Mouse (Mus musculus) forebrain, embryonic 10.5 days (tissue): ENCODE measurements around the gene Tfec. TPM values are rescaled to one million over a fixed set of nuclear protein-coding genes. Genes with fewer than 3 reads are reported as not detected.

Source experiments
- DNase-seq: peaks from one replicate; pipeline ENCODE4 v3.0.0-alpha.2; 2017; ENCODE audit warnings: low spot score; ENCODE audit errors: extremely low spot score
- H3K27ac ChIP-seq: fragments of 300-500 bp; sonication (generic); 2 replicates; pipeline ENCODE4 v1.5.1; 2016; ENCODE audit warnings: mild to moderate bottlenecking
- H3K27me3 ChIP-seq: fragments of 300-500 bp; sonication (generic); 2 replicates; pipeline ENCODE4 v1.6.1; 2016; ENCODE audit warnings: mild to moderate bottlenecking; ENCODE audit not compliant: poor library complexity, severe bottlenecking
- H3K36me3 ChIP-seq: fragments of 300-500 bp; sonication (generic); replicated peaks from 2 replicates; pipeline ENCODE4 v1.6.1; 2016; ENCODE audit warnings: mild to moderate bottlenecking, moderate library complexity
- H3K4me1 ChIP-seq: fragments of 300-500 bp; sonication (generic); 2 replicates; pipeline ENCODE4 v1.6.1; 2016
- H3K4me3 ChIP-seq: fragments of 300-500 bp; sonication (generic); 2 replicates; pipeline ENCODE4 v1.5.1; 2016; ENCODE audit warnings: mild to moderate bottlenecking, moderate library complexity
- H3K9me3 ChIP-seq: fragments of 300-500 bp; sonication (generic); 2 replicates; pipeline ENCODE4 v1.6.1; 2016; ENCODE audit warnings: mild to moderate bottlenecking, moderate library complexity
- WGBS: fragments of 180-500 bp; shearing (Covaris S2); methylation state at CpG from one replicate; pipeline ENCODE4 v1.1.7; 2016; 5-methylcytosine and 5-hydroxymethylcytosine counted together
- polyA plus RNA-seq: library from polyadenylated mRNA; unstranded; fragments of >200 nt; fragmentation: Nextera tagmentation; extraction: Ambion mirVana; gene quantifications from 2 replicates; pipeline ENCODE4 v1.2.1, GENCODE M21; 2016

Gene Tfec
- polyA plus RNA-seq, 1 experiment from 2014 or later: 1.1 TPM

- H3K4me1 ChIP-seq: no peaks in the 10 kb centered on the region
- no peak overlapping the region for H3K27ac ChIP-seq
- H3K4me3 ChIP-seq: no peak overlapping the region
- no peak for DNase-seq
- H3K27me3 ChIP-seq: no peaks in the 10 kb centered on the region
- no peaks in the 10 kb centered on the region for H3K36me3 ChIP-seq
- no peaks in the 10 kb centered on the region for H3K9me3 ChIP-seq
- 88% methylated on average over 3 of the region's 3 CpGs for WGBS
Measured at GRCm38 (mm10) chr6:16862050-16862449, 36.2 kb downstream of the Tfec start.

- Histone ChIP-seq H3K36me3 (no peaks in the 10 kb centered on the region), H3K4me3 (no peak overlapping the region), H3K4me1 (no peaks in the 10 kb centered on the region), H3K27ac (no peak overlapping the region), H3K9me3 (no peaks in the 10 kb centered on the region), H3K27me3 (no peaks in the 10 kb centered on the region)
- DNase-seq: no peak
- WGBS: 92% methylated on average over 7 of the region's 7 CpGs
Measured at GRCm38 (mm10) chr6:16855879-16856545, 42.2 kb downstream of the Tfec start.

- Histone ChIP-seq H3K4me1 (no peaks in the 10 kb centered on the region), H3K4me3 (no peak overlapping the region), H3K36me3 (no peaks in the 10 kb centered on the region), H3K9me3 (no peaks in the 10 kb centered on the region), H3K27me3 (no peaks in the 10 kb centered on the region), H3K27ac (no peak overlapping the region)
- WGBS: 91% methylated on average over 9 of the region's 9 CpGs
- DNase-seq: no peak
Measured at GRCm38 (mm10) chr6:16854977-16855376, 43.3 kb downstream of the Tfec start.

- H3K36me3 ChIP-seq: no peaks in the 10 kb centered on the region
- no peak for DNase-seq
- no peaks in the 10 kb centered on the region for H3K27me3 ChIP-seq
- H3K9me3 ChIP-seq: no peaks in the 10 kb centered on the region
- H3K4me1 ChIP-seq: no peaks in the 10 kb centered on the region
- H3K27ac ChIP-seq: no peak overlapping the region
- H3K4me3 ChIP-seq: no peak overlapping the region
- 88% methylated on average over 7 of the region's 7 CpGs for WGBS
Measured at GRCm38 (mm10) chr6:16846521-16846920, 51.7 kb downstream of the Tfec start.

- 94% methylated on average over 1 of the region's 1 CpGs for WGBS
- H3K27ac ChIP-seq: no peak overlapping the region
Measured at GRCm38 (mm10) chr6:16835631-16836030, 62.6 kb downstream of the Tfec start.

GRCm38 (mm10) chr6:16828304-16828703 lies 69.9 kb downstream of the Tfec start:
- no peak overlapping the region for H3K4me3 ChIP-seq
- no peaks in the 10 kb centered on the region for H3K4me1 ChIP-seq
- no peak for DNase-seq
- no peaks in the 10 kb centered on the region for H3K9me3 ChIP-seq
- no peaks in the 10 kb centered on the region for H3K27me3 ChIP-seq
- no peak overlapping the region for H3K27ac ChIP-seq
- no peaks in the 10 kb centered on the region for H3K36me3 ChIP-seq

More at GRCm38 (mm10) chr6:16835631-16836030, 62.6 kb downstream of the Tfec start:
- H3K36me3 ChIP-seq: no peaks in the 10 kb centered on the region
- H3K4me1 ChIP-seq: peaks cover 9% of the 10 kb centered on the region; the same call in 1 of the 2 replicates
- no peak for DNase-seq
- no peaks in the 10 kb centered on the region for H3K9me3 ChIP-seq
- no peak overlapping the region for H3K4me3 ChIP-seq
- no peaks in the 10 kb centered on the region for H3K27me3 ChIP-seq

- Histone ChIP-seq H3K4me3 (no peak overlapping the region), H3K4me1 (no peaks in the 10 kb centered on the region), H3K27me3 (no peaks in the 10 kb centered on the region), H3K36me3 (no peaks in the 10 kb centered on the region), H3K9me3 (no peaks in the 10 kb centered on the region), H3K27ac (no peak overlapping the region)
- WGBS: 76% methylated on average over 1 of the region's 1 CpGs
- no peak for DNase-seq
Measured at GRCm38 (mm10) chr6:16821985-16822384, 76.3 kb downstream of the Tfec start.

- Histone ChIP-seq H3K27ac (no peak overlapping the region), H3K4me1 (no peaks in the 10 kb centered on the region)
- WGBS: 81% methylated on average over 1 of the region's 1 CpGs
Measured at GRCm38 (mm10) chr6:16806302-16806701, 91.9 kb downstream of the Tfec start.

GRCm38 (mm10) chr6:16797669-16798068 lies 100.6 kb downstream of the Tfec start:
- Histone ChIP-seq H3K9me3 (no peaks in the 10 kb centered on the region), H3K27me3 (peaks cover 12% of the 10 kb centered on the region; the same call in 1 of the 2 replicates), H3K4me1 (peaks cover 19% of the 10 kb centered on the region), H3K27ac (no peak overlapping the region), H3K4me3 (no peak overlapping the region), H3K36me3 (no peaks in the 10 kb centered on the region)
- DNase-seq: peak; percentile 20
- 34% methylated on average over 10 of the region's 10 CpGs for WGBS

More at GRCm38 (mm10) chr6:16806302-16806701, 91.9 kb downstream of the Tfec start:
- Histone ChIP-seq H3K9me3 (no peaks in the 10 kb centered on the region), H3K4me3 (no peak overlapping the region), H3K27me3 (no peaks in the 10 kb centered on the region), H3K36me3 (no peaks in the 10 kb centered on the region)
- no peak for DNase-seq

GRCm38 (mm10) chr6:16796914-16797313 lies 101.3 kb downstream of the Tfec start:
- WGBS: 71% methylated on average over 9 of the region's 9 CpGs
- Histone ChIP-seq H3K27me3 (peaks cover 12% of the 10 kb centered on the region; the same call in 1 of the 2 replicates), H3K36me3 (no peaks in the 10 kb centered on the region), H3K4me1 (peaks cover 19% of the 10 kb centered on the region), H3K27ac (no peak overlapping the region), H3K4me3 (no peak overlapping the region), H3K9me3 (no peaks in the 10 kb centered on the region)
- DNase-seq: no peak

GRCm38 (mm10) chr6:16794036-16794435 lies 104.2 kb downstream of the Tfec start:
- H3K4me1 ChIP-seq: peaks cover 19% of the 10 kb centered on the region
- H3K4me3 ChIP-seq: no peak overlapping the region
- no peaks in the 10 kb centered on the region for H3K36me3 ChIP-seq
- WGBS: 81% methylated on average over 7 of the region's 7 CpGs
- no peak overlapping the region for H3K27ac ChIP-seq
- H3K27me3 ChIP-seq: peaks cover 6% of the 10 kb centered on the region; the same call in 1 of the 2 replicates
- H3K9me3 ChIP-seq: no peaks in the 10 kb centered on the region
- DNase-seq: no peak

GRCm38 (mm10) chr6:16785166-16785565 lies 113.1 kb downstream of the Tfec start:
- no peak overlapping the region for H3K27ac ChIP-seq
- no peak overlapping the region for H3K4me3 ChIP-seq
- no peaks in the 10 kb centered on the region for H3K9me3 ChIP-seq
- H3K4me1 ChIP-seq: no peaks in the 10 kb centered on the region
- no peak for DNase-seq
- H3K36me3 ChIP-seq: no peaks in the 10 kb centered on the region
- WGBS: 81% methylated on average over 3 of the region's 3 CpGs
- H3K27me3 ChIP-seq: no peaks in the 10 kb centered on the region
